Mouse (Mus musculus) kidney, embryonic 16.5 days (tissue): ENCODE measurements around the gene Zcchc18. TPM values are rescaled to one million over a fixed set of nuclear protein-coding genes. Genes with fewer than 3 reads are reported as not detected.
"Not testable (repeated sequence)": the region's sequence is repeated elsewhere in the genome, so short reads cannot be mapped to it uniquely, and the experiment has no call there.

Source experiments
- ATAC-seq: fragments of 200-750 bp; cut with Nextera tagmentation; 2 replicates; pipeline ENCODE4 v1.8.0; 2017; ENCODE audit warnings: moderate TSS enrichment; ENCODE audit not compliant: low FRiP score, low TSS enrichment
- H3K27ac ChIP-seq: fragments of 300-500 bp; sonication (generic); 2 replicates; pipeline ENCODE4 v1.5.1; 2014; ENCODE audit warnings: low read length
- H3K27me3 ChIP-seq: fragments of 300-500 bp; sonication (generic); 2 replicates; pipeline ENCODE4 v1.6.1; 2014; ENCODE audit warnings: low read length, control low read depth, mixed read lengths; ENCODE audit not compliant: insufficient read depth
- H3K36me3 ChIP-seq: fragments of 300-500 bp; sonication (generic); 2 replicates; pipeline ENCODE4 v1.6.1; 2014; ENCODE audit warnings: low read length, control low read depth, mixed read lengths; ENCODE audit not compliant: insufficient read depth
- H3K4me1 ChIP-seq: fragments of 300-500 bp; sonication (generic); 2 replicates; pipeline ENCODE4 v1.6.1; 2014; ENCODE audit warnings: low read length, control low read depth, mixed read lengths; ENCODE audit not compliant: insufficient read depth
- H3K4me2 ChIP-seq: fragments of 300-500 bp; sonication (generic); replicated peaks from 2 replicates; pipeline ENCODE4 v1.6.1; 2014; ENCODE audit warnings: low read depth, low read length
- H3K4me3 ChIP-seq: fragments of 300-500 bp; sonication (generic); 2 replicates; pipeline ENCODE4 v1.5.1; 2014; ENCODE audit warnings: mild to moderate bottlenecking, low read length
- H3K9ac ChIP-seq: fragments of 300-500 bp; sonication (generic); replicated peaks from 2 replicates; pipeline ENCODE4 v1.6.1; 2014; ENCODE audit warnings: low read length
- H3K9me3 ChIP-seq: fragments of 300-500 bp; sonication (generic); 2 replicates; pipeline ENCODE4 v1.6.1; 2016; ENCODE audit warnings: low read length, control low read depth
- WGBS: fragments of 180-500 bp; shearing (Covaris S2); extraction: QIAGEN DNeasy Blood & Tissue Kit; methylation state at CpG from one replicate; pipeline ENCODE4 v1.1.7; 2014; 5-methylcytosine and 5-hydroxymethylcytosine counted together
- polyA plus RNA-seq: library from polyadenylated mRNA; unstranded; fragments of >200 nt; fragmentation: Nextera tagmentation; extraction: Ambion mirVana; gene quantifications from 2 replicates; pipeline ENCODE4 v1.2.1, GENCODE M21; 2015

Zcchc18 gene
- polyA plus RNA-seq, result 26.1 and 30.8 TPM in 2 replicates

DNA sequence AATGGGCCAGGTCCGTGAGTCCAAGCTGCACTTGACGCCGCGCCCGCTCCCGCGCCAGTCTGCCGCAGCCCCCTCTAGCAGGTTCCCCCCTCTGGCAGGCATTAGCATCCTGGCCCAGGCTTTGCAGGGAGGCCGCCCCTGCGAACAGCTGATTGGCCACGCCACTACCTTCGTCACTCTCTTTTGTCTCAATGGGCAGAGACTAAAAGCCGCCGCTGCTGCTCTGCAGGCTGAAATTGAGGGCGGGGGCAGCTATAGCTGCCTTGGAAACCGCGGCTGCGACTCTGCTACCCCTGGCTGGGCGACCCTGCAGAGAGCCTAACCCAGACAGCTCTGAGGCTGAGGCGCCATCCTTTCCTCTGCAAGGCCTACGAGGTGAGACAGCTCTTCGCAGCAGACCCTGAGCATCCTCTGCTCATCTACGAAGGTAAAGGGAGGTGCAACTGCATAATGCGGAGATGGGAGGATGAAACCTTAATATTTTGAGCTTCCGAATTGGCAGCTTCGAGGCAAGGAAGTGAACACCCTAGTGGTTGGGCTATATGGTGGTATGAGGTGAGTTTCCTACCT lies at the start of gene Zcchc18:
Zcchc18 (plus strand) TSS at position 178 of the 570 bp plus-strand sequence.
- no peak within 1 kb of the TSS for H3K27ac ChIP-seq
- no peaks in the 10 kb centered on the region for H3K4me1 ChIP-seq
- peak; percentile 97 for ATAC-seq
- no peaks in the 10 kb centered on the region for H3K36me3 ChIP-seq
- WGBS, result 19% methylated on average over 24 of the region's 26 CpGs
- peak within 1 kb of the TSS; percentile 58 for H3K9ac ChIP-seq
- peaks cover 35% of the 10 kb centered on the region; the same call in 1 of the 2 replicates for H3K27me3 ChIP-seq
- H3K4me3 ChIP-seq, result peak within 1 kb of the TSS; percentile 50
- H3K9me3 ChIP-seq, result no peaks in the 10 kb centered on the region
- H3K4me2 ChIP-seq, result peak within 1 kb of the TSS; percentile 55

DNA sequence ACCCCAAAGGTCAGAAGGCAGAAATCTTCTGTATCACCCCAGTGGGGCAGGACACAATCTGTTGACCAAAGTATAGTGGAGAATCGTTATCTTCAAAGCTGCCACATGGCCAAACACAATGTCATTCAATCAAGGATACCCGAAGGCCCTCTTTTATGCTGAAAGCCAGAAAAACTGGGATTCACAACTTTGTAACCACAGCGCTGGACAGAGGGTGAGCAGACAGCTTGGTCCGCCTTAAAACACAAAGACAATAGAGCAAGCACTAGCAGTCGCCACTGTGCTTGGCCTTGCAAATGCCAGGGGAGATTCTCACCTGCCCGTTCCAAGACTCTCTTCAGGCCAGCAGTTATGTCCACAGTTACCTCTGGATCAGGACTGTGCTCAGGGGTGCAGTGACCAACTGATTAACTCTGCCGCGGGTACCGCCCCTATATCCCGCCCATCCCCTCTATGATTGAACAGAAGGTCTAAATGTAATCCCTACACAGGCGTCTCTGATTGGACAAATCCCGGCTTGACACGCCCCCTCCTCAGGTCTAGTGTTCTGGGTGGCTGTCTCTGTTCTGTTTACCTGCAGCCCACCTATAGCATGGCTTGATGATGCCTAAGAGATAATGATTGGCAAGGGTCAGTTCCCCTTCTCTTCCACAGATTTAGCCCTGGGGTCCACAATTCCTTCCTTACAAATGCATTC lies 35.2 kb upstream of the Zcchc18 start:
- ATAC-seq, result peak; percentile 99
- H3K9me3 ChIP-seq, H3K27ac ChIP-seq, H3K36me3 ChIP-seq, H3K27me3 ChIP-seq, H3K9ac ChIP-seq, H3K4me1 ChIP-seq: not testable (repeated sequence)
- Histone ChIP-seq H3K4me2 (peak overlapping the region; percentile 47), H3K4me3 (peak overlapping the region; percentile 40)
- WGBS, result 31% methylated on average over 13 of the region's 13 CpGs

DNA sequence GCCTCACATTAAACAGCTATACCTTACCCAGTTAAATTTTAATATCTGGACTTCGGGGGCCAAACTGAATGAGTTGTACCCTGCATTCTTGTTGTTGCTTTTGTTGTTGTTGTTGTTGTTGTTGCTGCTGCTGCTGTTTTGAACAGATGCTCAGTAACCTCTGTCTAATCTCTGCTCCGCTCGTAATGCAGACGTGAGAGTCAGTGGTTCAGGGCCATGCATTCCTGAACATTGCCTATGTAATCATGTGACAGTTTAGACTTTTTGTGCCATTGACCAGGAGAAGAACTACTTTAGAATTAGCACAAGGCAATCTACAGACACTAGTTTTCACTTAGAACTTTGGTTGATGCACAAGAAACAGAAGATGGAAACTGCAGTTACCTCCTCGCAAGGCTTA lies 34.7 kb upstream of the Zcchc18 start:
- H3K27me3 ChIP-seq, H3K36me3 ChIP-seq, H3K9me3 ChIP-seq, H3K27ac ChIP-seq, H3K4me1 ChIP-seq, H3K9ac ChIP-seq: not testable (repeated sequence)
- H3K4me3 ChIP-seq, result peak overlapping the region; percentile 40
- peak overlapping the region; percentile 47 for H3K4me2 ChIP-seq
- ATAC-seq, result peak; percentile 29; the same call in 1 of the 2 replicates
- WGBS, result 70% methylated on average over 5 of the region's 5 CpGs

DNA sequence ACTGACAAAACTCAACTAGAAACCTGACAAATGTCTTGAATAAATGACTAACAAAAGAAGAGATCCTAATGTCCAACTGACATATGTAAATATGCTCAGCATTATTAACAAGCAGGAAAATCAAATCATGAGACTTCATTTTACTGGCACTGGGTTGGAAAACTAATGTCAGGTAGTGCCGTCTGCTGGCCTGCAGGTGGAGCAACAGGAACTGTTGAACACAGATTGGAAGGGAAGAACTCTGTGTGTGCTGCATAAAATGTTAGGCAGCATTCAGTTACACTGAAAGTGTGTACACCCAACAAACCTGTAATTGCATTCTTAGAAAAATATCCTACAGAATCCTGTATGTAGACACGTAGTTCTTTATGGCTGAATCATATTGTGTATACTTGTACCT lies 33.3 kb upstream of the Zcchc18 start:
- Histone ChIP-seq H3K36me3 (no peaks in the 10 kb centered on the region), H3K4me1 (no peaks in the 10 kb centered on the region), H3K9me3 (no peaks in the 10 kb centered on the region), H3K27me3 (no peaks in the 10 kb centered on the region), H3K4me3 (no peak overlapping the region), H3K9ac (no peak overlapping the region), H3K4me2 (no peak overlapping the region), H3K27ac (no peak overlapping the region)
- ATAC-seq, result no peak
- WGBS, result 33% methylated on average over 2 of the region's 2 CpGs

DNA sequence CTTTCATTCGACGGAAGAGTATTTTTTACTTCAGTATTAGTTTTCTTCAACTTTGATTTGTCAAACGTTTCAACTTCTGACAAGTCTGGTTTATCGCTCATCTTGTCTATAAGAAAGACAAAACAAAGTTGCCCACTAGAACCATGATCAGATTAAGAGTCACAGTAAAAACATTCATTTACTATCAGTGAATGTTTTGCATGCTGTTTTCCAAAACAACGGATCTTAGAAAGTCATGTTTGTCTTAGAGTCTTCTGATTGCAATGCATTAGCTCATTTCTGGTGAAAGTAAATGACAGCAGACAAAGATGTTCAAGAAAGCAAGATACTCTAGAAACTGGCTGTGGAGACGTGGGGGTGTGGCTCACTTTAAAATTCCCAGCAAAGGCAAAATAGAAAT lies 17.6 kb upstream of the Zcchc18 start, which contains the start of gene Tmsb15b2:
Tmsb15b2 (minus strand) TSS at position 101 of the 400 bp plus-strand sequence.
- H3K9me3 ChIP-seq, H3K27me3 ChIP-seq, ATAC-seq, H3K27ac ChIP-seq, H3K36me3 ChIP-seq, H3K4me1 ChIP-seq: not testable (repeated sequence)
- Histone ChIP-seq H3K4me2 (peak within 1 kb of the TSS; percentile 60), H3K9ac (peak within 1 kb of the TSS; percentile 61), H3K4me3 (peak within 1 kb of the TSS; percentile 47)
- WGBS, result 88% methylated on average over 6 of the region's 6 CpGs

DNA sequence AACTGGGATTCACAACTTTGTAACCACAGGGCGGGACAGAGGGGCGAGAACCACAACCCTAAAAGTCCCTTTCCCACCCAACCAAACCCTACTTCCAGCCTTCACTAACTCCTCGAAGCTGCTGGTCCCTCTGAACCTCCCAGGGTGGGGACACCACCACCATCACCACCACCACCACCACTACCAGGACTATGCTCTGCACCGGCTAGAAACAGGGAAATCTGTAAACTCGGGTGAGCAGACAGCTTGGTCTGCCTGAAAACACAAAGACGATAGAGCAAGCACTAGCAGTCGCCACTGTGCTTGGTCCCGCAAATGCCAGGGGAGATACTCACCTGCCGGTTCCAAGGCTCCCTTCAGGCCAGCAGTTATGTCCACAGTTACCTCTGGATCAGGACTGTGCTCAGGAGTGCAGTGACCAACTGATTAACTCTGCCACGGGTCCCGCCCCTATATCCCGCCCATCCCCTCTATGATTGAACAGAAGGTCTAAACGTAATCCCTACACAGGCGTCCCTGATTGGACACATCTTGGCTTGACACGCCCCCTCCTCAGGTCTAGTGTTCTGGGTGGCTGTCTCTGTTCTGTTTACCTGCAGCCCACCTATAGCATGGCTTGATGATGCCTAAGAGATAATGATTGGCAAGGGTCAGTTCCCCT lies 16.4 kb upstream of the Zcchc18 start, which contains the start of the genes Tmsb15l and Tmsb15b1:
Tmsb15l (minus strand) TSS at position 446 of the 661 bp plus-strand sequence.
Tmsb15b1 (minus strand) TSS at position 451 of the 661 bp plus-strand sequence.
- Histone ChIP-seq H3K9me3 (no peaks in the 10 kb centered on the region), H3K4me1 (no peaks in the 10 kb centered on the region), H3K9ac (peak within 1 kb of the TSS; percentile 61), H3K4me3 (peak within 1 kb of the TSS; percentile 47), H3K27ac (no peak within 1 kb of the TSS), H3K27me3 (no peaks in the 10 kb centered on the region), H3K36me3 (no peaks in the 10 kb centered on the region), H3K4me2 (peak within 1 kb of the TSS; percentile 60)
- 40% methylated on average over 15 of the region's 15 CpGs for WGBS
- peak; percentile 100 for ATAC-seq

DNA sequence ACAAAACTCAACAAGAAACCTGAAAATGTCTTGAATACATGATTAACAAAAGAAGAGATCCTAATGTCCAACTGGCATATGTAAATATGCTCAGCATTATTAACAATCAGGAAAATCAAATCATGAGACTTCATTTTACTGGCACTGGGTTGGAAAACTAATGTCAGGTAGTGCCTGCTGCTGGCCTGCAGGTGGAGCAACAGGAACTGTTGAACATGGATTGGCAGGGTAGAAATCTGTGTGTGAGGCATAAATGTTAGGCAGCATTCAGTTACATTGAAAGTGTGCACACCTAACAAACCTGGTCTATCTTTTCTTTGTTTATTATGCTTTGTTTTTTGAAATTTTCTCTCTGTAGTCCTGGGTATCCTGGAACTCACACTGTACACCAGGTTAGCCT lies 14.3 kb upstream of the Zcchc18 start:
- no peaks in the 10 kb centered on the region for H3K9me3 ChIP-seq
- H3K4me3 ChIP-seq, result no peak overlapping the region
- H3K4me2 ChIP-seq, result no peak overlapping the region
- H3K27ac ChIP-seq, result no peak overlapping the region
- no peaks in the 10 kb centered on the region for H3K4me1 ChIP-seq
- H3K36me3 ChIP-seq, result no peaks in the 10 kb centered on the region
- H3K9ac ChIP-seq, result no peak overlapping the region
- no peak for ATAC-seq
- no peaks in the 10 kb centered on the region for H3K27me3 ChIP-seq

DNA sequence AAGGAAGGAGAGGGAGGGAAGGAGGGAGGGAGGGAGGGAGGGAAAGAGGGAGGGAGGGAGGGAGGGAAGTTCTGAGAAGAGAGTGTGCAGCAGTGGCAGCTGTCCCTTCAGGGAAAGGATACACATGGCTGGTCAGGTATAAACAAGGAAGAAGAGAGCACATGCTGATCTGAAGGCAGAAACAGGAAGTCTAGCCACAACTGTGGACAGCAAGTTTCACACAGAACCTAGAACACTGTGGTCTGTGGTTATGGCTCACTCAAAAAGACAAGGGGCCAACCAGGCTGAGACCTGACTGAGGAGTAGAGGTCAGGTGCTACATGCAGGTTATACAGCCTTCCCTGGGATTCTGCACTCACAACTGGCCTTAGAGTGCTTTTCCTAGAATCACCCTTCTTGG lies 6.9 kb upstream of the Zcchc18 start:
- Histone ChIP-seq H3K4me3 (no peak overlapping the region), H3K27ac (0 out of 2 replicates have a peak overlapping the region, but pooled peaks have one; percentile 24), H3K9me3 (no peaks in the 10 kb centered on the region), H3K4me2 (no peak overlapping the region), H3K4me1 (no peaks in the 10 kb centered on the region), H3K36me3 (no peaks in the 10 kb centered on the region), H3K27me3 (peaks cover 9% of the 10 kb centered on the region; the same call in 1 of the 2 replicates), H3K9ac (no peak overlapping the region)
- ATAC-seq, result peak; percentile 81

DNA sequence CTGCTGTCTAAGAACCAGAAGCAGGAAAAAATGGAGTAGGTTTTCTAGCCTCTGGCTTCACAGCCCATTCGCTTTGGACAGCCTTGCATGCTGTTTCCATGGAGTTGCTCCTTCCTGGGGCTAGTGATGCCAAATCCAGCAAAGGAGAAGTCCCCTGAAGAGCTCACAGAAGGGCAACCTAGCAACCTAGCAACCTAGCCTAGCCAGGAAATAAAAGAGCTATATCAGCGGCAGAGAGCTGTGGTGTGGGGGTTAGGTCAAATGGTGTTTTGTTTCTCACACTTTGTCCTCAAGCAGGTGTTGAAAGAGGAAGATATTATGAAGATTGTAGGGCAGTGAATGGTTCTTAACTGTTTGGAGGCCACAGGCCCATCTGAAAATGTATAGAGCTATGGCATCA lies 1.7 kb upstream of the Zcchc18 start:
- Histone ChIP-seq H3K4me2 (no peak overlapping the region), H3K9me3 (no peaks in the 10 kb centered on the region), H3K4me3 (no peak overlapping the region), H3K4me1 (no peaks in the 10 kb centered on the region), H3K27me3 (peaks cover 35% of the 10 kb centered on the region; the same call in 1 of the 2 replicates), H3K36me3 (no peaks in the 10 kb centered on the region), H3K9ac (no peak overlapping the region), H3K27ac (no peak overlapping the region)
- WGBS, result 64% methylated on average over 2 of the region's 2 CpGs
- ATAC-seq, result no peak
